Mouse (Mus musculus): ENCODE measurements around the gene Slc35f5. TPM values are rescaled to one million over a fixed set of nuclear protein-coding genes. Genes with fewer than 3 reads are reported as not detected.
"Not testable (repeated sequence)": the region's sequence is repeated elsewhere in the genome, so short reads cannot be mapped to it uniquely, and the experiment has no call there.

Gene Slc35f5
- 25.3 and 28.8 TPM in 2 replicates for polyA plus RNA-seq (2015; fragmentation: Nextera tagmentation; extraction: Ambion mirVana)

DNA sequence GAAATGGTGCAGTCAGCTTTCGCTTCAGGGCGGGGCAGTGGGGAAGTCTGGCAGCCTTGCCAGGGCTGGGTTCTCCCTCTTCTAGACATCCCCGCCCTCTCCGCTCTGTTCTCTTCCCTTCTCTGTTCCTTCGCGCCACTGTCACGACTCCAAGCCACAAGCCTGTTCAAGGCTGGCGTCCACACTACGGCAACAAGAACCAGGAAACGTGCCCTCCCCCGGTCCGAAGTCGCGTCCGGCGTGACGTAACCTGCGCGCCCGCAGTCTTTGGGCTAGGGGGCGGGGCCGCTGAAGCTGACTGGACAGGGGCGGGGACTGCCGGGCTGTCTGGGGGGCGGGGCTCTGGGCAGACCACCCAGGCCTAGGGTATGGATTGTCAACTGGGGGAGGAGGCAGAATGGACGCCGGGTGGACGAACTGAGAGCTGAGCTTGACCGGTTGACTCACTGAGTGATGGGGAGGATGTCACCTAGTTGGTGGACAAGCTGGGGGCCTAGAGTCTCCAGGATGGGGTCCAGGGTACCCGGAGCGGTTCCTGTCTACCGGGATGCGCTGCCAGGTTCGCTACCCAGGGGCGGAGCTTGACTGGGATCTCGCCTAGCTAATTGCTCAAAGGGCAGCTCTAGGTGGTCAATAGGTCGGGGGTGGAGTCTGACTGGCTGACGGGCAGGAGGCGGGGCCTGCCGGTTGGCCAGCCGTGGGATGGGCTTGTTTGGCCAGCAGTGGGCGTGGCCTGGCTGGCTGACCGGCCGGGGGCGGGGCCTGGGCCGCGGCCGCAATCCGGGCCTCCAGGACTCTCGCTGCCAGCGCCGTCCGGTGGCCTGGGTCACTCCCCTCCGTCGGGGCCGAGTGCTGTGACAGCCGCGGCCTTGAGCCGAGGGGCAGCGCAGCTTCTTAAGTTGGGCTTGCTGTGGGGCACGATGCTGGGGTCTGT lies at the start of gene Slc35f5:
Gene Slc35f5, plus strand, starts transcription at position 337 of the 934 bp plus-strand sequence.
- H3K36me3 ChIP-seq = no peaks in the 10 kb centered on the region
- peak within 1 kb of the TSS; percentile 70 for H3K4me2 ChIP-seq (replicated peaks)
- peak within 1 kb of the TSS; percentile 90 for H3K27ac ChIP-seq
- peak; percentile 95 for ATAC-seq
- peaks cover 13% of the 10 kb centered on the region for H3K4me1 ChIP-seq (replicated peaks)
- no peaks in the 10 kb centered on the region for H3K9me3 ChIP-seq
- no peaks in the 10 kb centered on the region for H3K27me3 ChIP-seq
- H3K4me3 ChIP-seq (replicated peaks) = peak within 1 kb of the TSS; percentile 81
- under 1% methylated on average over 61 of the region's 61 CpGs for WGBS
- peak within 1 kb of the TSS; percentile 91 for H3K9ac ChIP-seq (replicated peaks)

DNA sequence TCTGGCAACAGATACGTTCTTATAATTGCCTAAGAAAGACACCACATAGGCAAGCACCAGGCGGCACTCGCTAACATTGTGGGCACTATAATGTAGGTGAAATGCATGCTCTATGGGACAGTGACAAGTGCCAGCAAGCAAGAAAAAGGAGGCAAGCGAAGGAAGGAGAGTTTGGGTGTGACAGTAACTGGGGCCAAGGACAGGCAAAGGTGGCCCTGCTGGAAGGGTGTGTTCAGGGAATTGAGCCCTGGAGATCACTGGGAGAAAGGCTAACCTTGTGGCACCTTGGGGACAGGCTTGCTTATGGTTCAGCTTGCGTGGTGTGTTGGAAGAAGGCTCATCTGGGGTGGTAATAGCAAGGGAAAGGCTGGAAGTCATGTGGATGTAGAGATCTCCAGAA lies 45.7 kb upstream of the Slc35f5 start:
- no peaks in the 10 kb centered on the region for H3K27me3 ChIP-seq
- H3K4me3 ChIP-seq (replicated peaks) = no peak overlapping the region
- H3K9me3 ChIP-seq = no peaks in the 10 kb centered on the region
- H3K9ac ChIP-seq (replicated peaks) = no peak overlapping the region
- no peak overlapping the region for H3K27ac ChIP-seq
- H3K36me3 ChIP-seq = no peaks in the 10 kb centered on the region
- WGBS = 95% methylated on average over 5 of the region's 5 CpGs
- H3K4me2 ChIP-seq (replicated peaks) = no peak overlapping the region
- no peak for ATAC-seq
- H3K4me1 ChIP-seq (replicated peaks) = no peaks in the 10 kb centered on the region

DNA sequence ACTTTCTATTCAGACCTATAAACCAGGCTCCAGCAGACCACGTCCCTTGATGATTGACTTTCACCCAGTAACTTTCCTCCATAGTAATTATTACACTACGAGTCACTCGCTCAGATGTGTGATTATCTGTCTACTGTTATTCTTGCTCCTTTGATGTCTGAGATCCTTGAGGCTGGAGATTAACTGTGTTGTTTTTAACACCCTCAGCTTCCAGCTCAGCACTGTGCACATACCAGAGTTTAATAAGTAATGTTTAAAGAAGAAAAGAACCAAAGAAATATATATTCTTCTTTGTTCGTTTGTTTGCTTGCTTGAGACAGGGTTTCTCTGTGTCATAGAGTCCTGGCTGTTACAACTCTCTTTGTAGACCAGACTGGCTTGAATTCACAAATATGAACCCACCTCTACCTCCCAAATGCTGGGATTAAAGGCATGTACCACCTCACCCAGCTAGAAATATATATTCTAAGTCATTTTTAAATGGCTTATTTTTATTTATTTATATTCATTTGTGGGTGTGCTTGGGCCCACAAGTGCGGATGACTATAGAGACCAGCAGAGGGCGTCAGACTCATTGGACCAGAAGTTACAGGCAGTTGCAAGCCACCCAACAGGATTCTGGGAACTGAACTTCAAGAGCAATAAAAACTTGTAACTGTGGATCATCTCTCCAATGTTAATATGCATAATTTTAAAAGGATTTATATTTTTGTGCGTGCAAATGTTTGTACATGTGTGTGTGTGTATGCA lies 43.3 kb upstream of the Slc35f5 start:
- no peak for ATAC-seq
- Histone ChIP-seq H3K4me2 (replicated peaks) (no peak overlapping the region), H3K27ac (no peak overlapping the region), H3K4me3 (replicated peaks) (no peak overlapping the region), H3K27me3 (no peaks in the 10 kb centered on the region), H3K4me1 (replicated peaks) (no peaks in the 10 kb centered on the region), H3K9me3 (no peaks in the 10 kb centered on the region), H3K36me3 (no peaks in the 10 kb centered on the region), H3K9ac (replicated peaks) (no peak overlapping the region)
- WGBS = 80% methylated on average over 7 of the region's 7 CpGs

DNA sequence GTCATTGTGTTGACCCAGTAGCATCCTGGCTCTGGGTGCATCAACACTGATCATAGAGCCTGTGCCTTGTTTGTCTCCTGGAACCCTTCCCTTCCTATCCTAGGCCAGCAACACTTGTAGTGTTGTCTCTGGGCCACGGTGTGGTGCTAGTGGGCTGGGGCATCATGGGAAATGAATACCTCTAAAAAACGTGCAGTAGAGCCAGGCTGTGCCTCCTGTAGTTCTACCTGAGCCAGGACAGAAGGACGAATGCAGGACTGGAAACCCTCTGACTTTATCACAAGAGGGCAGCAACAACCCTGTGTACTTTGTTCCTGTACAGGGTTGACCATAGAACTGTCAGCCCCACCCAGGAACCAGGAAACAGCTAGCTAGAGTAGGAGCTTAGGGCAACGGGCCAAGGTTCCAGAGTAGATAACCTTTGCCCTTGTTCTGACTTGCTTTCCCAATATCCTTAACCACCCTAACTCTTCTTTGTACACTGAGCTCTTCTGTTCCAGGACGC lies 41.2 kb upstream of the Slc35f5 start:
- no peak for ATAC-seq
- no peaks in the 10 kb centered on the region for H3K4me1 ChIP-seq (replicated peaks)
- WGBS = 58% methylated on average over 5 of the region's 5 CpGs
- no peak overlapping the region for H3K4me2 ChIP-seq (replicated peaks)
- H3K4me3 ChIP-seq (replicated peaks) = no peak overlapping the region
- H3K9ac ChIP-seq (replicated peaks) = no peak overlapping the region
- H3K27ac ChIP-seq = no peak overlapping the region
- H3K9me3 ChIP-seq = no peaks in the 10 kb centered on the region
- no peaks in the 10 kb centered on the region for H3K27me3 ChIP-seq
- no peaks in the 10 kb centered on the region for H3K36me3 ChIP-seq

DNA sequence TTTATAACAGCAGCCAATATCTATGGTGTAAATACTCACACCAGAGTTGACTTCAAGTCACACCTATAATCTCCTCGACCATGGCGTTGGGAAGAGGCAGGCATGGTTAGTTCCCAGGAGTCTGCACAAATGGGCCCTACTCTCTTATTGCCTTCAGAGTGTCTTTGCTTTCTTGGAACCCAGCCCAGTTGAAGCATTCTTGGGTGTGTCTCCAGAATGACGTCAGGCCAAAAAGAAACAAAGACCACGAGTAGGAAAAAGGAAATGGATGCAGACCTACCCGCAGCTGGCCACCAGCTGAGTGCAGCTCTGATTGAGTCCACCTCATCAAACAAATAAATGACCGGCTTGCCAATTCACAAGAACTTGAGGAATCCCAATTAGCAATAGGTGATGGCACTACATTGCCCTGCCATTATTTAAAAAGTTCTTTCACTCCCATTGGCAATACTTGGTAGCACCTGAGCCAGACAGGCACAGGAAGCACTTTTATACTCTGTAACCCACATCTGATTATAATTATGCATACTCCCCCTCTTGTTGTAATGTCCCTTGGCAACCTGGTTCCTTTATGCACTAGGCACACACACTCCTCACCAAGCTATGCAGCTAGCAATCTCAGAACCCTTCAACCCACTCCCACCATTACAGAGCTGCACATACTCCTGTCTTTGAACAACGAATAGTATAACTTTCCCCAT lies 34.3 kb upstream of the Slc35f5 start:
- Histone ChIP-seq H3K27ac (no peak overlapping the region), H3K4me3 (replicated peaks) (no peak overlapping the region), H3K27me3 (no peaks in the 10 kb centered on the region), H3K4me2 (replicated peaks) (no peak overlapping the region), H3K9me3 (no peaks in the 10 kb centered on the region), H3K4me1 (replicated peaks) (no peaks in the 10 kb centered on the region), H3K9ac (replicated peaks) (no peak overlapping the region), H3K36me3 (no peaks in the 10 kb centered on the region)
- 73% methylated on average over 7 of the region's 7 CpGs for WGBS
- no peak for ATAC-seq

GRCm38 (mm10) chr1:125526666-125527004 lies 33.8 kb upstream of the Slc35f5 start:
- no peaks in the 10 kb centered on the region for H3K27me3 ChIP-seq
- H3K27ac ChIP-seq = no peak overlapping the region
- H3K9me3 ChIP-seq = no peaks in the 10 kb centered on the region
- no peak overlapping the region for H3K4me2 ChIP-seq (replicated peaks)
- 94% methylated on average over 1 of the region's 1 CpGs for WGBS
- no peak for ATAC-seq
- no peak overlapping the region for H3K9ac ChIP-seq (replicated peaks)
- no peaks in the 10 kb centered on the region for H3K4me1 ChIP-seq (replicated peaks)
- no peak overlapping the region for H3K4me3 ChIP-seq (replicated peaks)
- no peaks in the 10 kb centered on the region for H3K36me3 ChIP-seq

DNA sequence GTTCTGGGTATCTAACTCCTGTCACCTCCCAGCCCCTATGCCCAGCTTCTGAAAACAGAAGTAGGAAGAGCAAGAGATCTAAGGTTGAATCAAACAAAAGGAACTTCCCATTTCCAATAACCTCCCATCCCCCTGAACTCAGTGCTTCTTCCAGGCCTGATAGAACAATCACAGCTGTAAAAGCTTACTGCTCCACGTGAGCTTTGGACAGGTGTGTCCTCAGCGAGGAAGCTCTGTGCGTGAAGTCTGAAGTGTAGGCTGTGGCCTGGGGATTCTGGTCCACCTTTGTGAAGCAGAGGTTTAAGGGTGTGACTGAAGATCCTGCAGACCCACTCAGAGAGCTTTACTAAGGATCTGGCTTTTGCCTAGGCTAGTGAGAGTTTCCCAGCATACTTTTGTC lies 33.0 kb upstream of the Slc35f5 start:
- H3K4me2 ChIP-seq (replicated peaks) = no peak overlapping the region
- no peaks in the 10 kb centered on the region for H3K4me1 ChIP-seq (replicated peaks)
- no peak overlapping the region for H3K27ac ChIP-seq
- no peak overlapping the region for H3K9ac ChIP-seq (replicated peaks)
- H3K36me3 ChIP-seq = no peaks in the 10 kb centered on the region
- WGBS = 82% methylated on average over 3 of the region's 3 CpGs
- ATAC-seq = no peak
- no peaks in the 10 kb centered on the region for H3K9me3 ChIP-seq
- no peak overlapping the region for H3K4me3 ChIP-seq (replicated peaks)
- no peaks in the 10 kb centered on the region for H3K27me3 ChIP-seq

GRCm38 (mm10) chr1:125533180-125533912 lies 27.0 kb upstream of the Slc35f5 start:
- H3K4me3 ChIP-seq (replicated peaks); H3K9me3 ChIP-seq; H3K4me2 ChIP-seq (replicated peaks); H3K27me3 ChIP-seq; H3K27ac ChIP-seq; H3K36me3 ChIP-seq; H3K4me1 ChIP-seq (replicated peaks); ATAC-seq; H3K9ac ChIP-seq (replicated peaks): not testable (repeated sequence)
- WGBS = 71% methylated on average over 10 of the region's 10 CpGs

DNA sequence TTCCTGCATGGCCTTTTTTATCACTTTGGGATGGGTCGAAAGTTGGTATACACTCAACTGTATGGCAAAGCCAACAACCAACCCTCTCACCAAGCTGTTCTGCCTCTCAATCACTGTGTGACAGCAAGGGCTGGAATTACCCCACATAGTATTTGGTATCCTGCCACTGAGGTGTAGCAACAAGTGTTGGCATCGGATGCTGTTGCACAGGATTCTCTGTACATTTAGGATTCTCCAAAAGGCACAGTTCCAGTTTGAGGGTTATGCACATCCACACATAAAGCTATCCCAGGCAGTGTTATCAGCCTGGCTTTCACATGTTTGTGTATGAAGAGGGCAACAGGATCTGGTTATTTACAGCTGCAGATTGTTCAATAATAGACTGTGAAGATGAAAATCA lies 23.3 kb upstream of the Slc35f5 start:
- H3K27me3 ChIP-seq = no peaks in the 10 kb centered on the region
- H3K27ac ChIP-seq = no peak overlapping the region
- no peak overlapping the region for H3K9ac ChIP-seq (replicated peaks)
- H3K9me3 ChIP-seq = no peaks in the 10 kb centered on the region
- H3K36me3 ChIP-seq = no peaks in the 10 kb centered on the region
- WGBS = 98% methylated on average over 2 of the region's 2 CpGs
- no peaks in the 10 kb centered on the region for H3K4me1 ChIP-seq (replicated peaks)
- H3K4me3 ChIP-seq (replicated peaks) = no peak overlapping the region
- H3K4me2 ChIP-seq (replicated peaks) = no peak overlapping the region
- ATAC-seq = no peak

DNA sequence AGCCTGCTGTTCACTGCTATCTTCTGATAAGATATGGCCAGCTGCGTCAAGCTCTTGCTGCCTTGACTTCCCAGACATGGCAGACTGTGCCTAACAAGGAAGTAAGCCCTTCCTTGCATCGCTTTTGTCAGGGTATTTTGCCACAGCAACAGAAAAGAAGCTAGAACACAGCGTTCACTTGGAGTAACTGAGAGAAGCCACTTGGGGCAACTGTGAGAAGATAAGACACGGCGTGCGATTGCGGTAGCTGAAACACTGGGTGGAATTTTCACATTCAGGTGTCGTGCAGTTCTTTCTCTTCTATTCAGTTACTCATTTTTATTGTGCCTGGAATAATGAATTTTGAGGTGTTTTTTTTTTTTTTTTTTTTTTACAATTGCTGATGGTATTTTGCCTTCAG lies 22.6 kb upstream of the Slc35f5 start:
- Histone ChIP-seq H3K36me3 (no peaks in the 10 kb centered on the region), H3K4me1 (replicated peaks) (no peaks in the 10 kb centered on the region), H3K4me3 (replicated peaks) (no peak overlapping the region), H3K4me2 (replicated peaks) (no peak overlapping the region), H3K27ac (no peak overlapping the region), H3K9me3 (no peaks in the 10 kb centered on the region), H3K9ac (replicated peaks) (no peak overlapping the region), H3K27me3 (no peaks in the 10 kb centered on the region)
- ATAC-seq = no peak
- WGBS = 88% methylated on average over 8 of the region's 8 CpGs

- no peak for ATAC-seq
- Histone ChIP-seq H3K36me3 (no peaks in the 10 kb centered on the region), H3K27me3 (no peaks in the 10 kb centered on the region), H3K4me3 (replicated peaks) (no peak overlapping the region), H3K4me2 (replicated peaks) (no peak overlapping the region), H3K9ac (replicated peaks) (no peak overlapping the region), H3K27ac (no peak overlapping the region), H3K4me1 (replicated peaks) (no peaks in the 10 kb centered on the region), H3K9me3 (no peaks in the 10 kb centered on the region)
- 82% methylated on average over 2 of the region's 2 CpGs for WGBS
These were observed 21.1 kb upstream of the Slc35f5 start for GRCm38 (mm10) chr1:125539312-125539711.
